Mouse (Mus musculus) pancreas, adult 10 weeks (tissue): Measurements from ENCODE around the gene Olfr1389. TPM values are rescaled to one million over a fixed set of nuclear protein-coding genes. Genes with fewer than 3 reads are reported as not detected.

ENCODE experiments used
- polyA plus RNA-seq: library from polyadenylated mRNA; stranded (reverse); fragments of 350-450 nt; fragmentation: Illumina TruSeq; extraction: RNeasy Lipid Tissue Mini Kit (QIAGEN cat#74804); gene quantifications from one replicate; pipeline ENCODE4 v1.2.3, GENCODE M21; 2015; ENCODE audit warnings: low read depth, low replicate concordance; ENCODE audit not compliant: insufficient read depth

Olfr1389 gene
- polyA plus RNA-seq: not detected

GRCm38 (mm10) chr11:49422767-49423166 lies at the start of gene Olfr1389:
TSS of gene Olfr1389 (plus strand) at chr11:49423067.

DNA sequence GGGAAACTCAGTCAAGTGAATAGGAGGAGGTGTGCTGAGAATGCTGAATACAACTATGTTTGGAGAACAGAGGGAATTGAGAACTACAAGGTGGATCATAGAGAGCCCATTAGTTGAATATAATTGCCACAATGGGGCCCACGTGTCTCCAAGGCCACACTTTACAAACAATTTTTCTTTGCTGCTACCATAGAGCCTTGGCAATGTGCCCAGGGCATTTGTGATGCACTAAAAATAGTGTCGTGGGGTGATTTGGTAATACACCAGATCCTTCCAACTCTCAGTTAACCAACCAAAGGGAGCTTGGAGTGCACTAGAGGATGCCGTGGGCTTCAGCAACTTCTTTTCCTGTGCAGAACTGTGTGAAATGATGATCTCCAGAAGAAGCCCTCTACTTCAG lies 13.5 kb downstream of the Olfr1389 start, which contains the start of gene Olfr1388:
Gene Olfr1388, plus strand, starts transcription at position 214 of the 400 bp plus-strand sequence.

DNA sequence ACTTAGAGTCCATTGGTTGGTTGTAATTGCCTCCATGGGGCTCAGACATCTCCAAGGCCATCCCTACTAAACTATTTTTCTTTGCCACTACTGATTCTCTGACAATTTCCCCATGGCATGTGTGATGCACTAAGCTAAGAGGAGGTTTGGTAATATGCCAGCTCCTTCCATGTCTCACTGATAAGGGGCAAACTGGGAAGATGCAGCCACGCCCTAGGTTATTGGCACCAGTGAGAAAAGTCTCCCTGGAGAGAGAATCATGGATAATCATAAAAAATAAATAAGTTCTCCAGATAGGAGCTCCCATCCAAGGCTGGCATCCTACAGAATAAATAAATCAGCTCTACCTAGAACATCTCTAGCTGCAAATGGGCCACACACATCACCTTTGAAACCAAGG lies 32.2 kb downstream of the Olfr1389 start, which contains the start of gene Olfr1387:
Gene Olfr1387, plus strand, starts transcription at position 301 of the 400 bp plus-strand sequence.

DNA sequence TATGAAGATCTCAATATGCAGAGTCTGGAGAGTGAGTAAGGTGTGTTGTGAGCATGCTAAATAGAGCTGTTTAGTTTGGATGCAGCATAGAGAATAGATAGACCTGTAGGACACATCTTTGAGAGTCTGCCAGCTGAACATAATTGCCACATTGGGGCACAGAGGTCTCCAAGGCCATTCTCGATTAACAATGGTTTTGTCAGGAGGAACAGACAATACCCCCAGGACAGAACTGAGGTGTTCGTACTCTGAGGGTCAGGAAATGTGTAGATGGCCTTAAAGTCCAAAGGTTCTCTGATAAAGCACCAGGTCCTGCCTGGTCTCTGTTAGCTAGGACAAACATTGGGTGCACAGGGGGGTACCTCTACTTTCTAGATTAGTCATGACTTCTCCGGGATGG lies 41.9 kb downstream of the Olfr1389 start, which contains the start of gene Olfr1386:
Gene Olfr1386, plus strand, starts transcription at position 301 of the 400 bp plus-strand sequence.

Other genes starting within 250 kb of the Olfr1389 start
- gene Btnl9, start 235.9 kb upstream of the Olfr1389 start, polyA plus RNA-seq: 19.2 TPM
- gene Zfp62, start 219.8 kb upstream of the Olfr1389 start, polyA plus RNA-seq: 5.4 TPM
- gene Mgat1, start 178.9 kb upstream of the Olfr1389 start, polyA plus RNA-seq: 21.8 TPM
- gene Olfr1393, start 144.8 kb upstream of the Olfr1389 start, polyA plus RNA-seq: 0.37 TPM
- gene Olfr1392, start 137.8 kb upstream of the Olfr1389 start, polyA plus RNA-seq: not detected
- not detected for gene Olfr10, start 118.3 kb upstream of the Olfr1389 start, polyA plus RNA-seq
- not detected for gene Olfr1391, start 100.3 kb upstream of the Olfr1389 start, polyA plus RNA-seq
- gene Olfr1390, start 87.9 kb upstream of the Olfr1389 start, polyA plus RNA-seq: not detected
- not detected for gene Olfr1388, start 13.6 kb downstream of the Olfr1389 start, polyA plus RNA-seq
- not detected for gene Olfr1387, start 32.3 kb downstream of the Olfr1389 start, polyA plus RNA-seq
- gene Olfr1386, start 42.0 kb downstream of the Olfr1389 start, polyA plus RNA-seq: not detected
- not detected for gene Olfr1385, start 66.0 kb downstream of the Olfr1389 start, polyA plus RNA-seq
- gene Olfr1384, start 83.7 kb downstream of the Olfr1389 start, polyA plus RNA-seq: not detected
- gene Olfr1383, start 96.6 kb downstream of the Olfr1389 start, polyA plus RNA-seq: not detected
- gene Olfr1382, start 105.2 kb downstream of the Olfr1389 start, polyA plus RNA-seq: not detected
- gene Olfr1381, start 120.4 kb downstream of the Olfr1389 start, polyA plus RNA-seq: not detected
- gene Olfr1380, start 133.8 kb downstream of the Olfr1389 start, polyA plus RNA-seq: not detected
- 5.3 TPM for gene Flt4, start 186.2 kb downstream of the Olfr1389 start, polyA plus RNA-seq
- not detected for gene Scgb3a1, start 240.5 kb downstream of the Olfr1389 start, polyA plus RNA-seq